Mouse (Mus musculus) brain, adult 2 months (tissue): ENCODE measurements at regions not wholly inside any gene's neighbourhood (a gene's known extent, or its start where the extent isn't known, plus 50 kb on each side); places are given as distances from the start of the nearest gene placed in this dataset.
A peak's percentile ranks its signal among the peaks of the same experiment; 100 is the strongest.

Experiments used
- DNase-seq: peaks from one replicate; pipeline ENCODE4 v3.0.0; 2011; ENCODE audit warnings: low read depth, low spot score

- no peak for DNase-seq
Measured at GRCm38 (mm10) chr16:29799250-29799649, 220.1 kb downstream of the Opa1 start.

GRCm38 (mm10) chr16:29799893-29800292 is 220.8 kb downstream of the Opa1 start:
- DNase-seq: no peak

- DNase-seq: no peak
Measured at GRCm38 (mm10) chr16:29800457-29800856, 221.3 kb downstream of the Opa1 start.

GRCm38 (mm10) chr16:29802085-29802484 is 223.0 kb downstream of the Opa1 start:
- no peak for DNase-seq

- no peak for DNase-seq
Measured at GRCm38 (mm10) chr16:29802603-29803002, 223.5 kb downstream of the Opa1 start.

- no peak for DNase-seq
Measured at GRCm38 (mm10) chr16:29807859-29808258, 228.7 kb downstream of the Opa1 start.

GRCm38 (mm10) chr16:29808851-29809250 is 229.7 kb downstream of the Opa1 start:
- DNase-seq: no peak

GRCm38 (mm10) chr16:29813411-29814038 is 234.4 kb downstream of the Opa1 start:
- DNase-seq: peak; percentile 86

GRCm38 (mm10) chr16:29814039-29814438 is 234.9 kb downstream of the Opa1 start:
- DNase-seq: peak; percentile 86

GRCm38 (mm10) chr16:29814655-29815054 is 235.5 kb downstream of the Opa1 start:
- no peak for DNase-seq

GRCm38 (mm10) chr16:29815200-29815599 is 236.1 kb downstream of the Opa1 start:
- peak; percentile 69 for DNase-seq

- DNase-seq: no peak
Measured at GRCm38 (mm10) chr16:29815632-29816337, 236.7 kb downstream of the Opa1 start.

GRCm38 (mm10) chr16:29816681-29817369 is 237.7 kb downstream of the Opa1 start:
- DNase-seq: peak; percentile 94

GRCm38 (mm10) chr16:29818807-29819440 is 239.8 kb downstream of the Opa1 start:
- DNase-seq: no peak

- DNase-seq: no peak
Measured at GRCm38 (mm10) chr16:29820704-29821103, 241.6 kb downstream of the Opa1 start.

- DNase-seq: no peak
Measured at GRCm38 (mm10) chr16:29822110-29822509, 242.1 kb upstream of the Hes1 start.

GRCm38 (mm10) chr16:29822843-29823401 is 241.3 kb upstream of the Hes1 start:
- DNase-seq: no peak

- DNase-seq: peak; percentile 71
Measured at GRCm38 (mm10) chr16:29826927-29827326, 237.3 kb upstream of the Hes1 start.

GRCm38 (mm10) chr16:29827776-29828175 is 236.4 kb upstream of the Hes1 start:
- no peak for DNase-seq

- DNase-seq: no peak
Measured at GRCm38 (mm10) chr16:29829457-29829856, 234.7 kb upstream of the Hes1 start.

GRCm38 (mm10) chr16:29830101-29830500 is 234.1 kb upstream of the Hes1 start:
- peak; percentile 69 for DNase-seq

- DNase-seq: no peak
Measured at GRCm38 (mm10) chr16:29833298-29833697, 230.9 kb upstream of the Hes1 start.
